Mouse (Mus musculus): ENCODE results near the gene Matn4. TPM values are rescaled to one million over a fixed set of nuclear protein-coding genes. Genes with fewer than 3 reads are reported as not detected.

Matn4 gene
- polyA plus RNA-seq, 1 experiment from 2014 or later = not detected

GRCm38 (mm10) chr2:164432541-164433191 is 27.7 kb upstream of the Matn4 start:
- Histone ChIP-seq H3K9ac (replicated peaks; ENCODE audit: low read length) (no peak overlapping the region), H3K9me3 (ENCODE audit: control insufficient read depth, low read length) (no peaks in the 10 kb centered on the region), H3K4me1 (ENCODE audit: control insufficient read depth, insufficient read depth, low read length) (no peaks in the 10 kb centered on the region), H3K4me2 (ENCODE audit: low read length) (no peak overlapping the region), H3K27me3 (ENCODE audit: control insufficient read depth, insufficient read depth, low read length) (no peaks in the 10 kb centered on the region), H3K27ac (replicated peaks; ENCODE audit: low read depth, low read length) (no peak overlapping the region), H3K36me3 (ENCODE audit: control insufficient read depth, insufficient read depth, low read length) (no peaks in the 10 kb centered on the region), H3K4me3 (replicated peaks; ENCODE audit: low read depth, low read length) (no peak overlapping the region)
- DNase-seq (no peak), ATAC-seq (ENCODE audit: low FRiP score, low TSS enrichment) (no peak)
- WGBS = 41% methylated on average over 22 of the region's 22 CpGs

GRCm38 (mm10) chr2:164431676-164432465 is 26.9 kb upstream of the Matn4 start:
- Histone ChIP-seq H3K4me3 (replicated peaks; ENCODE audit: low read depth, low read length) (no peak overlapping the region), H3K4me2 (ENCODE audit: low read length) (no peak overlapping the region), H3K36me3 (ENCODE audit: control insufficient read depth, insufficient read depth, low read length) (no peaks in the 10 kb centered on the region), H3K4me1 (ENCODE audit: control insufficient read depth, insufficient read depth, low read length) (no peaks in the 10 kb centered on the region), H3K27ac (replicated peaks; ENCODE audit: low read depth, low read length) (no peak overlapping the region), H3K9ac (replicated peaks; ENCODE audit: low read length) (no peak overlapping the region), H3K9me3 (ENCODE audit: control insufficient read depth, low read length) (no peaks in the 10 kb centered on the region), H3K27me3 (ENCODE audit: control insufficient read depth, insufficient read depth, low read length) (no peaks in the 10 kb centered on the region)
- no peak for DNase-seq
- 72% methylated on average over 9 of the region's 9 CpGs for WGBS
- ATAC-seq (ENCODE audit: low FRiP score, low TSS enrichment) = no peak

GRCm38 (mm10) chr2:164430697-164431096 is 25.7 kb upstream of the Matn4 start:
- H3K36me3 ChIP-seq (ENCODE audit: control insufficient read depth, insufficient read depth, low read length) = no peaks in the 10 kb centered on the region
- no peak overlapping the region for H3K27ac ChIP-seq (replicated peaks; ENCODE audit: low read depth, low read length)
- H3K4me3 ChIP-seq (replicated peaks; ENCODE audit: low read depth, low read length) = no peak overlapping the region
- 23% methylated on average over 7 of the region's 7 CpGs for WGBS
- DNase-seq (no peak), ATAC-seq (ENCODE audit: low FRiP score, low TSS enrichment) (no peak)
- H3K4me1 ChIP-seq (ENCODE audit: control insufficient read depth, insufficient read depth, low read length) = no peaks in the 10 kb centered on the region
- no peak overlapping the region for H3K9ac ChIP-seq (replicated peaks; ENCODE audit: low read length)
- no peaks in the 10 kb centered on the region for H3K9me3 ChIP-seq (ENCODE audit: control insufficient read depth, low read length)
- no peaks in the 10 kb centered on the region for H3K27me3 ChIP-seq (ENCODE audit: control insufficient read depth, insufficient read depth, low read length)
- no peak overlapping the region for H3K4me2 ChIP-seq (ENCODE audit: low read length)

DNA sequence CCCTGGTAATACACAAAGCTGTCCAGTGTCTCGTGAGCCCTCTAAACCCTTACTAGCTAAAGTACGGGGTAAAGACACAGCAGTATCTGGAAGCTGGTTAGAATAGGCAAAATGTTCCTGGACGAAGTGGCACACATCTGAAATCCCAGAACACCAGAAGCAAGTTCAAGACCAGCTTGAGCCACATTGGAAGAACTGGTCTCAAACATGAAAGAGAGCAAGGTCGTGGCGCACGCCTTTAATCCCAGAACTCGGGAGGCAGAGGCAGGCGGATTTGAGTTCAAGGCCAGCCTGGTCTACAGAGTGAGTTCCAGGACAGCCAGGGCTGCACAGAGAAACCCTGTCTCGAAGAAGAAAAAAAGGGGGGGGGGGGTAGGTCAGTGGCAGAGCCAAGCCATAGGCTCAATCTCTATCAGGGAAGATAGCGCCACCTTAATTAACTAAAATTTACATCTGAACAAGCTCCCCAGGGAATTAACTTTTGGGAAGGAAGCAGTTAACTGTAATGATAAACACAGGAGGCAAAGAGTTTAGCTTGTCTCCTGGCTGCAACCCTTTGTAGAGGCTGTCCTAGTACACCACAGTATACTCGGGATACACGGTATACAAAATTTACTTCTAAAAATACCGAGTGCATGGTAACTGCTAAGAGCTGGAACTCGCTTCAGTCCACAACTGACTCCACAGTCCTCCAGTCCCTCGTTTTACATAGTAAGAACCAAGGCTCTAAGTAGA is 25.1 kb upstream of the Matn4 start:
- Histone ChIP-seq H3K4me2 (ENCODE audit: low read length) (no peak overlapping the region), H3K27me3 (ENCODE audit: control insufficient read depth, insufficient read depth, low read length) (no peaks in the 10 kb centered on the region), H3K36me3 (ENCODE audit: control insufficient read depth, insufficient read depth, low read length) (no peaks in the 10 kb centered on the region), H3K4me3 (replicated peaks; ENCODE audit: low read depth, low read length) (no peak overlapping the region), H3K9ac (replicated peaks; ENCODE audit: low read length) (no peak overlapping the region), H3K9me3 (ENCODE audit: control insufficient read depth, low read length) (no peaks in the 10 kb centered on the region), H3K27ac (replicated peaks; ENCODE audit: low read depth, low read length) (no peak overlapping the region), H3K4me1 (ENCODE audit: control insufficient read depth, insufficient read depth, low read length) (no peaks in the 10 kb centered on the region)
- WGBS = 55% methylated on average over 15 of the region's 15 CpGs
- ATAC-seq (ENCODE audit: low FRiP score, low TSS enrichment) (no peak), DNase-seq (no peak)

- Histone ChIP-seq H3K9ac (replicated peaks; ENCODE audit: low read length) (no peak overlapping the region), H3K9me3 (ENCODE audit: control insufficient read depth, low read length) (no peaks in the 10 kb centered on the region), H3K4me3 (replicated peaks; ENCODE audit: low read depth, low read length) (no peak overlapping the region), H3K4me1 (ENCODE audit: control insufficient read depth, insufficient read depth, low read length) (no peaks in the 10 kb centered on the region), H3K4me2 (ENCODE audit: low read length) (no peak overlapping the region), H3K36me3 (ENCODE audit: control insufficient read depth, insufficient read depth, low read length) (no peaks in the 10 kb centered on the region), H3K27ac (replicated peaks; ENCODE audit: low read depth, low read length) (no peak overlapping the region), H3K27me3 (ENCODE audit: control insufficient read depth, insufficient read depth, low read length) (no peaks in the 10 kb centered on the region)
- no peak for DNase-seq
- ATAC-seq (ENCODE audit: low FRiP score, low TSS enrichment) = no peak
- 43% methylated on average over 5 of the region's 5 CpGs for WGBS
Measured at GRCm38 (mm10) chr2:164428451-164428850, 23.5 kb upstream of the Matn4 start.

GRCm38 (mm10) chr2:164426952-164427351 is 22.0 kb upstream of the Matn4 start:
- no peaks in the 10 kb centered on the region for H3K36me3 ChIP-seq (ENCODE audit: control insufficient read depth, insufficient read depth, low read length)
- no peak for ATAC-seq (ENCODE audit: low FRiP score, low TSS enrichment)
- DNase-seq = no peak

DNA sequence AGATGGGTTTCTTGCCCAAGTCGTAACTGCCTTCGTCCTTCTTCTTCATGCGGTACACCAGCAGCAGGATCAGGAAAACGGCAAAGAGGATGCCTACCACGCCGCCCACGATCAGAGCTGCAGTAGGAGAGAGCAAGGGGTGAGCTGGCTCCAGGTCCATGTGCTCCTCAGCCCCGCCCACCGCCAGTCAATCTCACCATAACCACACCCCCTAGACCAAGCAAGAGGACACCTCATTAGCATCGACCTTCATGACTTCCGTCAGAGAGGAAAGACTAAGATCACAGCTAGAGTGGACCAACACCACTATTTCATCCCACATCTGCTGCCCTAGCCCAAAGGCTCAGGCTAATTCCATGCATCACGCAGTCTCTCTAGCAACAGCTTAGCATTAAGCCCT is 21.2 kb upstream of the Matn4 start:
- ATAC-seq (ENCODE audit: low FRiP score, low TSS enrichment) = no peak
- Histone ChIP-seq H3K4me3 (replicated peaks; ENCODE audit: low read depth, low read length) (no peak overlapping the region), H3K4me2 (ENCODE audit: low read length) (no peak overlapping the region), H3K9me3 (ENCODE audit: control insufficient read depth, low read length) (no peaks in the 10 kb centered on the region), H3K27ac (replicated peaks; ENCODE audit: low read depth, low read length) (no peak overlapping the region), H3K9ac (replicated peaks; ENCODE audit: low read length) (no peak overlapping the region), H3K4me1 (ENCODE audit: control insufficient read depth, insufficient read depth, low read length) (no peaks in the 10 kb centered on the region), H3K36me3 (ENCODE audit: control insufficient read depth, insufficient read depth, low read length) (no peaks in the 10 kb centered on the region), H3K27me3 (ENCODE audit: control insufficient read depth, insufficient read depth, low read length) (no peaks in the 10 kb centered on the region)
- no peak for DNase-seq
- WGBS = 32% methylated on average over 12 of the region's 12 CpGs

More at GRCm38 (mm10) chr2:164426952-164427351, 22.0 kb upstream of the Matn4 start:
- Histone ChIP-seq H3K27me3 (ENCODE audit: control insufficient read depth, insufficient read depth, low read length) (no peaks in the 10 kb centered on the region), H3K4me3 (replicated peaks; ENCODE audit: low read depth, low read length) (no peak overlapping the region), H3K27ac (replicated peaks; ENCODE audit: low read depth, low read length) (no peak overlapping the region), H3K4me1 (ENCODE audit: control insufficient read depth, insufficient read depth, low read length) (no peaks in the 10 kb centered on the region), H3K9ac (replicated peaks; ENCODE audit: low read length) (no peak overlapping the region), H3K9me3 (ENCODE audit: control insufficient read depth, low read length) (no peaks in the 10 kb centered on the region), H3K4me2 (ENCODE audit: low read length) (no peak overlapping the region)
- WGBS = 86% methylated on average over 5 of the region's 5 CpGs

DNA sequence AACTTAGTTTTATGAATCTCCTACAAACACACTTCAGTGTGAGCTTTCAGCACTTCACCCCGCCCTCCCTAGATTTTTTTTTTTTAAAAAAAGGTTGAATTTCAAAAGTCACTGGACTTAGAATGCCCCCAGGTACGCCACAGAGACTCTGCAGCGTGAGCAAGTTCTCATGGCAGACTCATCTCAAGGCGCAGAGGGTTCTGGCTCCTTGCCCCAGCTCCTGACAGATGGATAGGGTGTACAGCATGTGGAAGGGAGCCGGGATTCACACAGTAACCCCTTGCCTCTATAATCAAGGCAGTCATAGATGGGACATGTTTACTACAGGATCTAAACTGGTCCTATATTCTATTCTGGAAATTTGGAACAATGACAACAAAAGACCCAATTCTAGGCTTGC is 20.4 kb upstream of the Matn4 start:
- Histone ChIP-seq H3K27ac (replicated peaks; ENCODE audit: low read depth, low read length) (no peak overlapping the region), H3K9ac (replicated peaks; ENCODE audit: low read length) (no peak overlapping the region), H3K4me3 (replicated peaks; ENCODE audit: low read depth, low read length) (no peak overlapping the region), H3K4me2 (ENCODE audit: low read length) (no peak overlapping the region), H3K4me1 (ENCODE audit: control insufficient read depth, insufficient read depth, low read length) (no peaks in the 10 kb centered on the region), H3K27me3 (ENCODE audit: control insufficient read depth, insufficient read depth, low read length) (no peaks in the 10 kb centered on the region), H3K9me3 (ENCODE audit: control insufficient read depth, low read length) (no peaks in the 10 kb centered on the region), H3K36me3 (ENCODE audit: control insufficient read depth, insufficient read depth, low read length) (no peaks in the 10 kb centered on the region)
- 90% methylated on average over 5 of the region's 5 CpGs for WGBS
- ATAC-seq (ENCODE audit: low FRiP score, low TSS enrichment) (no peak), DNase-seq (no peak)

Measured in midbrain, embryonic 14.5 days (tissue).